Mouse (Mus musculus) layer of hippocampus, adult 9-11 months (tissue): ENCODE results near the gene Setd1a.
"Not testable (repeated sequence)": the region's sequence is repeated elsewhere in the genome, so short reads cannot be mapped to it uniquely, and the experiment has no call there.

ENCODE experiments used
- DNase-seq: peaks from one replicate; pipeline ENCODE4 v3.0.0; 2022

Setd1a gene

DNA sequence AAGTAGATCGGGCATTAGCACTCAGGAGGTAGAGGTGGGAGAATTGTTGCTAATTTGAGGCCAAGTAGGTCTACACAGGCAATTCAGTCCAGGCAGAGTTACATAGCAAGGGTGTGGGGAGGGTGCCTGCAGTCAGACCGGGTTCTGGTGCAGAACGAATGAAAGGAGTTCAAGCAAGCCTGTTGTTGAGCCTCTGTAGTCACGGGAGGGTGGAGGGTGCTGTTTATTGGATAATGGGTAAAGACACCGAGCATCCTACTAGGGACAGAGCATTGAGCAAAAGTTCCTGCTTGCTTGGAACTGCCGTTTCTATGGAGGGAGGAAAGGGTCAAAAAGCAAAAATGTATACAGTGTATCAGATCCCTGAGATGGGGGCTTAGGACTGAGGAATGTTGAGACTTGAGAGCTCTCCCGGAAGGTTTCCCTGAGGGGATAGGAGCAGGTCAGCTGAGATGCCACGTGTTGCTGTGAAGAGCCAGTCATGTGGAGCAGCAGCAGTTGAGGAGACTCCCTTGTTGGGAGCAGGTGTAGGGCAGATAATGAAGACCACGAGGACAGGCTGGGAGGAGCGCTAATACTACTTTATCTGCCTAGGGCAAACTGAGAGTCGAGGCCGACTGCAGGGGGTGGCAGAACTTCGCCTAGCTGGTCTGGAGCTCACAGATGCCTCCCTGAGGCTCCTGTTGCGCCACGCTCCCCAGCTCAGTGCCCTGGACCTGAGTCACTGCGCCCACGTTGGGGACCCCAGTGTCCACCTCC, 9.4 kb upstream of the Setd1a start:
- DNase-seq = no peak

DNA sequence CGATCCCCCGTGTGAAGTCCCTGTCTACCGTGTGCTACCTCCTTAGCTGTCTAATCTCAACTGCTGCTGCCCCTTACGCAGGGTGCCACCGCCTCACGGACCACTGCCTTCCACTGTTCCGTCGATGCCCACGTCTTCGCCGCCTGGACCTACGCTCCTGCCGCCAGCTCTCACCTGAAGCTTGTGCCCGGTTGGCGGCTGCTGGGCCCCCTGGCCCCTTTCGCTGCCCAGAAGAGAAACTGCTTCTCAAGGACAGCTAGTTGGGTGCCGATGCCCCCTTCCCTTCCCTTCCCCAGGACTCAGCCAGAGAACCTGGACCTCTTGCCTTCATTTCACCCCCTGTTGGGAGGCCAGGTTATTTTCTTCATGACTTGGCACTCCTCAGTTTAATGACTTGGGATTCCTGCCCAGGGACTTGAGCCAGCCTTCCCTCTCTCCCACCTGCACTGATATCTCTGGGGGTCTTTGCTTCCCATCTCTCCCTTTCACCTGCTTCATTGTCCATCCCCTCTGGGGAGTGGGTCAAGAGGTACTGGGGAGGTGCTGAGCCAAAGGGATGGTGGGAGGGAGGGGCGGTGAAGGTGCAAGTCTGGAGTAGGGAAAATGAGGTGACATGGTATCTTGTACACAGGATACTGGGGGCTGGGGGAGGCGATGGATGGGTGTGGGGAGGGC, 8.7 kb upstream of the Setd1a start:
- no peak for DNase-seq

DNA sequence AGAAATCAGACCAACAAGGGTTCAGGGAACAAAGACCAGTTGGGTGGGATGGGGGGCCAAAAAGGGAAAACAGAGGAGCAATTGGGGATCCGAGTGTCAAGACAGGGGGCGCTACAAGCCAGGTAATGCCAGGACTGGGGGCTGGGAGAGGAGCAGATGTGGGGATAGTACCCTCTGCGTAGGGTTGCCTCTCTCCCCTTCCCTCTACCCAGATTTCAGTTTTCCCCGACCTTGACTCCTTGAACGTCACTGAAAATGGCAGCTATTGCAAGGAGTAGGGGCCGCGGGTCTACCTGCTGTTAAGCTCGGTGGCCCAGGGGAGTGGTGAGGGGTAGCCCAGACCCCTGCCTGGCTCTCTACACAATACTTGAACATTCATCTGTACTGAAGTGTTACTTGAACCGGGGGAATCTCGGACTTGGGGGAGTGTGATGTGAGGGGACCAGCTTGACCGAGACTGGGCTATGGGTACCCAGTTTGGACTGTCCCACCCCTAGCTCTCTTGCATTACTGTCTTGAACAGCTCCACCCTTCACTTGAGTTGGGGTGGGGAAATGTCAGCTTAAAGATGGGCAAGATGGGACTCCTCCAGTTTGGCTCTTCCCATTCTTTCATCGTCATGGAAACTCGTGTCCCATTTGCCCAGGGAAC, 8.0 kb upstream of the Setd1a start:
- no peak for DNase-seq

DNA sequence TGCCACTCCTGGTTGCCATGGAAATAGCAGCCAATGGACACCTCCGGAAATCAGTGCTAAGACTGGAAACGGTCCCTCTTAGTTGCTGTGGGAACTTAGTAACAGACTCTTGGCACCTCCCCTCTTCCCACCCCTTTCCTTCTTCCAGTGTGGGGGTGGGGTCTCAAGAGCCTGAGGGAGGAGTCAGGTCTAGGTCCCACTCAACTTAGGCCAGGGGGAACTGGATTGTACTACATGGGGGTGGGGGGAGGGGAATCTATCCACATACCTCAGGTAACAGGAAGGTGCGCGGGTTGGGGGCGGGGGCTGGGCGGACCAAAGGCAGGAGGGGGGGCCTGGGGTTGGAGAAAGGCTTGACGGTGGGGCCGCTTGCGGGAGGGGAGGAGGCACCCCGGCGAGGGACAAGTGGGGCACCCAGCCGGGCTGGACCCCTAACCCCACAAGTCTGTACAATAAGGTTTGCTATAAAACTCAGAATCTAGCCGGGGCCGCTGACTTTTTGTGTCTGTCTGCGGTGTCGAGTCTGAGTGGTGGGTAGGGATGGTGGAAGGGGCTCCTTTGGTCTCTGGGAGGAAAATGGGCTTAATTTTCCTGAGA, 7.4 kb upstream of the Setd1a start:
- DNase-seq = peak; percentile 98

DNA sequence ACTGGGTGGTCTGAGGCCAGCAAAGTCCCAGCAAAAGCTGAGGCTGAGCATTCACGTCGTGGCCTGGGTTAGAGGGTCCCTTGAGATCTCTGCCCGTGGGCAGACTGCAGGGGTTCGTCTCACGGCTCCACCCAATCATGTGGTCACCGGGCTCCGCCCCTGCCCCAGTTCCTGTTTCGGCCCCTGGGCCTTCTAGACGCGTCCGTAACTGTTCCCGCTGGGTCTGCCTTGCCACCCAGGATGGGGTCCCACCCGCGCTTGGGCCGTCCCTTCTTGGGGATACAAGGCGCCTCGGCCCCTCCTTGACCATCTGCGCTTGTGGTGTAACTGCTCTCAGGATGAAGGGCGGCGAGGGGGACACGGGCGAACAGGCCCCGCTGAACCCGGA, 6.8 kb upstream of the Setd1a start, which contains the start of gene Orai3:
TSS of gene Orai3 (plus strand) at position 165 of the 388 bp plus-strand sequence.
- peak; percentile 88 for DNase-seq

DNA sequence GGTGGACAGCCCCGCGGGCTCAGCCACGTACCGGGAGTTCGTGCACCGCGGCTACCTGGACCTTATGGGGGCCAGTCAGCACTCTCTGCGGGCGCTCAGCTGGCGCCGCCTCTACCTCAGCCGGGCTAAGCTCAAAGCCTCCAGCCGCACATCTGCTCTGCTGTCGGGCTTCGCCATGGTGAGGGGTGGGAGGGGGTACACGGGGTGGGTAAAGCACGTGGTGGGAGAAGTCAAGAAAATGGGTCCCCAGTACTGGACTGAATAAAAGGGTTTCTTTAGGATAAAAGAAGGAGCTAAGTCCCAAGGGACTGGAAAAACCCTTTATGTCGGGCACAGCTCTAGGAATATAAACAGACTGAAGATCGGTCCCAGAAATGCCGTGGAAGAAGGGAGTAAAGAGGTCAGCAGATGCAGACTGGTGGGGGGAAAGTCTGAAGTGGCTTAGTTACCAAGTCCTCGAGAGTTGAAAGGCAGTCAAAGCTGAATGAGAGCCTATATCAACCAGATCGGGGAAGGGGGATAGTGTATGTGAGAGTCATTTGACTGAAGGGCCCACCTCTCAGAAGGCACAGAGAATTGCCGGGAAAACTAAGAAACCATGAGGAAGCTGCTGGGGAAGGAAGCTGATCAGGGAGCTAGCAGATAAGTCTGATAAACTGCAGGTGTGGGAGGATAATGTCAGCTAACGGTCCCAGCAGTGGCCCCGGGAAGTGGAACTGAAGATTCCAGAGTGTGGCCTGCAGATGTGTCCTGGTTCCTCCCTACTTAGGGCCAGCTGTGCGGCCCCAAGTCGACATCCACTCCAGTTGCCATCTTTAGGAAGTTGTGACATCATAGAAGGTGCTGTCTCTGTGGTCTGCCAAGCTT, 6.2 kb upstream of the Setd1a start:
- no peak for DNase-seq

DNA sequence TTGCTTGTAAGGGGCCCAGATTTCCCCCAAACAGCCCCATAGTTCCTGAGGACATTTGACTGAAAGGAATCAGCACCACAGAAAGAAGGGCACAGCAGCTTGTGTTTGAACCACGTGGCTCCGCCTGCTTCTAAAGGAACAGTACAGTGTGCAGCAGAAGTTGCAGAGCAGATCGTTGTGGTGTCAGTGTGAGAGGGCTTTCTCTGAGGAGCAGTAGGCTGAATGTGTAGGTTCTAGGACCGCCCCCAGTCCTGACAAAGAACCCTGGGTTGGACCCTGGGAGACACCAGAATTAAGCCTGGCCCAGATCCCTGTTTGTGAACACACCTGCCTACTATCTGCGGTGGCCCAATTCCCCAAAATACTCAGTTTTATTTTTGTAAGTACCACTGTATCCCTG, 5.2 kb upstream of the Setd1a start:
- DNase-seq = peak; percentile 69

DNA sequence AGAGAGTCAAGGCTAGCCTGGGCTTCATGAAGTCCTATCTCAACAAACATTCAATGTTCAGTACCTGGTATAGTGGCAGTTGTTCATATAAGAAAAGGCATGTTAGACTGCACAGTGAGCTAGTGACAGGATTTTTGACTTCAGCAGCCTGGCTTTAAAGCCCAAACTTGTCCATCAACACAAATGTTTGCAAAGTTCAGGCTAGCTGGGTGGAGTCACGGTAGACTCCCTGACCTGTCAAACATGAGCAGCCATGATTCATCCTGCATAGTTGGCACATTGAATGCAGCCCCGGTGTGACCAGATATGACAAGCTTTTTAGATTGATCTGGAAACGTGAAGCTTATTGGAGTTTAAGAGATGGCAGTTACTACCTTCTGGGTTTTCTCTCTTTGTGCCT, 4.4 kb upstream of the Setd1a start:
- no peak for DNase-seq

DNA sequence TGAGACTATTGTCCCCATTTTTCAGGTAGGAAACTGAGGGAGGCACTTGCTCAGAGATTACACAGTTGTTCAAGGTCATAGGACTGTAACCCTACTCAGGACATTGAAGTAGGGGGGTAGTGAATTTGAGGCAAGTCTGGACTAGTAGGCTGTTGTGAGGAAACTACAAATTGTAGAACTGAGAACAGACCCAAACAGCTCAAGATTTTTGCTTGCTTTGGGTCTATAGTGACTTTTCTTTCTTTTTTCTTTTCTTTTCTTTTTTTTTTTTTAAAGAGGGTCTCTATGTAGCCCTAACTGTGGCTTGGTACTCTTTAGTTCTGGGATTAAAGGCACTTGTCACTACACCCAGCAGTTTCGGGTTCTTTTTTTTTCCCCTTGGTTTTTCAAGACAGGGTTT, 3.9 kb upstream of the Setd1a start:
- no peak for DNase-seq

DNA sequence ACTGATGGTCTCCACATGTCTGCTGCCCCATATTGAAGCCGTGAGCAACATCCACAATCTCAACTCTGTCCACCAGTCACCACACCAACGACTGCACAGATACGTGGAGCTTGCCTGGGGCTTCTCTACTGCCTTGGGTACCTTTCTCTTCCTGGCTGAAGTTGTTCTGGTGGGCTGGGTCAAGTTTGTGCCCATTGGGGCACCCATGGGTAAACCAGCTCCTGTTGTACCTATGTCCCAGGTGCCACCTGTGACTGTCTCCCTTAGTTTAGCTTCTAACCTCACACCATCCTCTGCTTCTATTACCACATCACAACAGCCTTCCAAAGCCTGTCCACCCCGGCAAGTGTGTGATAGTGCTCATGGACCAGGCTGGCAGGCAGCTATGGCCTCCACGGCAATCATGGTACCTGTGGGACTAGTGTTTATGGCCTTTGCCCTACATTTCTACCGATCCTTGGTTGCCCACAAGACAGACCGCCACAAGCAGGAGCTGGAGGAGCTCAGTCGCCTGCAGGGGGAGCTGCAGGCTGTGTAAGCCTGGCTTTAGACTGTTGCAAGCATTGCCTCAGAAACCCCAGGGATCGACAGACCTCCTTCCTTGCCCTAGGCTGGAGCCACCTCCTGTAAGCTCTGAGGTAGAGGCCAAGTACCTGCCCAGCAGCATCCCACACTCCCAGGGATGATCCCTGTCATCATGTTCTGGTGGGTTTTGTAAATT, 2.6 kb upstream of the Setd1a start:
- DNase-seq = peak; percentile 67

DNA sequence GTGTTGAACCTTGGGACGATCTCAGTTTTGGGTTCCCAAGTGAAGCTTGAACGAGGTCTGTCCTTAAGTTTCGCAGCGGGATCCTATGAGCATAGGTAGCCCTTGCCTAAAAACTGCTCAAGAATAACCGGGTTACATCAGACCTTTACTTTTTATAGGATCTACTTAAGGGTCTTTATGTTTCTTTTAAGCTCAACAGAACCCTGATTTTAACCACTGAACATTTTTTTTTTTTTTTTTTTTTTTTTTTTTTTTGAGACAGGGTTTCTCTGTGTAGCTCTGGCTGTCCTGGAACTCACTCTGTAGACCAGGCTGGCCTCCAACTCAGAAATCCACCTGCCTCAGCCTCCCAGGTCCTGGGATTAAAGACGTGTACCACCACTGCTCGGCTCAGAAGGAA, 633 bp upstream of the Setd1a start:
- DNase-seq = not testable (repeated sequence)

DNA sequence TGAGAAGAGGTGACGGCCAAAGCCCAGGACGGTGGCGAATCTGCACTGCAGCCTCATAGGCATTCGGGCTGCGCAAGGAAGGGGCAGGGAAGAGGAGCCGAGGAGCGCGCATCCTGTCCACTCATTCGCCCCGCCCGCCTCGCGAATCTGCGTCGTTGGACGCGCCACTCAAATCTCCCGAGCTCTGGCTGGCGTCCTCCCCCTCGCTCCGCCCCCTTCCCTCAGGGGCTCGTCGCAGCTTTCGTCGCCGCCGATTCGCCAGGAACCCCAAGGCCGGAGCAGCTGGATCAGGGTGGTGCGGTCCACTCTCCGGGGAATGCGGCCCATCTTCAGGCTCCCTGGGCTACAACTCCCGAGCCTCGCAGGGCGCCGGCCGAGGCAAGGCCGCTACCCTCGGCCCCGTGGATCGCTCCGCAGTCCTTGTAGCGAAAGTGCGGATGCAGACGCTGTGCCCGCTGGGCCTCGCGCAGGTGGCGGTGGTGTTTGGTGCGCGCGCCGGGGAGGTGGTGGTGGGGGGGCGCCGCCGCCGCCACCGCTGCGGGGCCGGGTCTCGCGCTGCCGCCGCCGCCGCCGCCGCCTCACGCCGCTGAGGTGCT, 506 bp downstream of the Setd1a start:
- peak; percentile 96 for DNase-seq

DNA sequence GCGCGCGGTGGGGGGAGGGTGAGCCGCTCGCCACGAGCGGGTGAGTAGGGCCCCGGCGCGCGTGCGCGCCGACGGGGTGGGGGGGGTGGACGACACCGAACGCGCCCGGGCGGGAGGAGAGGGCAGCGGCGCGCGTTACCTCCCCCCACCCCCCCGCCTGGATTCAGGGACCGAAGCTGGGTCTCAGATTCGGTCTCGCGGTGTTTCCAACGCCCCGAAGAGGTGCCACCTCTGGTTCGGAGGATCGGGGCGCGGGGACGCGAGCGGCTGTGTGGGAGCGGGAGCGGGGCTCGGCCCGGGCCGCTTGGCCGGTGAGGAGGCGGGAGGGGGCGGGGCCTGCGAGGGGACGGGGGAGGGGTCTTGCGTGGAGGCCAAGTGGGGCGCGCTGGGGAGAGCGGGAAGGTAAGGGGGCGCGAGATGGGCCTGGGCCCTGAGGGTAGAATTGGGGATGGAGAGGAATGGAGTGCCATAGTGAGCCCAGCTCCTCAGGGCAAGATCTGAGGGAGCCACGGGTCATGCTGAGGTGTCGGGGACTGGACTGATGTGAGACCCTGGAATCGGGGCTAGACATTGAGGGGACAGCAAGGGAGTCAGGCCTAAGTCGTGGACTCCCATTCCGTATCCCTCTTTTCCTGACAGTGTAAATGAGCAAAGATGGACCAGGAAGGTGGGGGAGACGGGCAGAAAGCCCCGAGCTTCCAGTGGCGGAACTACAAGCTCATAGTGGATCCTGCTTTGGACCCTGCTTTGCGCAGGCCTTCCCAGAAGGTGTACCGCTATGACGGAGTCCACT, 1.2 kb downstream of the Setd1a start:
- no peak for DNase-seq

DNA sequence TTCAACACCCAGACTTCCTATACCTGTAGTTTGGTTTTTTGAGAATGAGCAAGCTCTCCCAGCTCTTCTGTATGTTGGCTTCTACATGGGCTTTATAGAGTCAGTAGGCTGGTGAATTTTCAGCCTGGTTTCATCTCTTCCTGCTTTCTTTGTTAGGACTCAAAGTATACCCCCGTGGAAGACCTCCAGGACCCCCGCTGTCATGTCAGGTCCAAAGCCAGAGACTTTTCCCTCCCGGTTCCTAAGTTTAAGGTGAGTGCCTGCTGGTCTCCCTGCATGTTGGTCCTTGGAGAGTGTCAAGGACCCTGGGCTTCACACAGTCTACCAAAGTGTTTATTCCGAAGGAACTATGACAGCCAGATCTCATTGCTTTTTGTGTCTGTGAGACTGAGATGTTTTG, 1.9 kb downstream of the Setd1a start:
- no peak for DNase-seq

DNA sequence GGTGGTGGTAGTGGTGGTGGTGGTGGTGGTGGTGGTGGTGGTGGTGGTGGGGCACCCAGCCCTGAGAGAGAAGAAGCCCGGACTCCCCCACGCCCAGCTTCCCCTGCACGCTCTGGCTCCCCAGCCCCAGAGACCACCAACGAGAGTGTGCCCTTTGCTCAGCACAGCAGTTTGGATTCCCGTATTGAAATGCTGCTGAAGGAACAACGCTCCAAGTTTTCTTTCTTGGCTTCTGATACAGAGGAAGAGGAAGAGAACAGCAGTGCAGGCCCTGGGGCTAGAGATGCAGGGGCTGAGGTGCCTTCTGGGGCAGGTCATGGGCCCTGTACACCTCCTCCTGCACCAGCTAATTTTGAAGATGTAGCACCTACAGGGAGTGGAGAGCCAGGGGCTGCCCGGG, 8.8 kb downstream of the Setd1a start, which contains the start of gene Gm49388:
TSS of gene Gm49388 (plus strand) at position 301 of the 400 bp plus-strand sequence.
- no peak for DNase-seq

DNA sequence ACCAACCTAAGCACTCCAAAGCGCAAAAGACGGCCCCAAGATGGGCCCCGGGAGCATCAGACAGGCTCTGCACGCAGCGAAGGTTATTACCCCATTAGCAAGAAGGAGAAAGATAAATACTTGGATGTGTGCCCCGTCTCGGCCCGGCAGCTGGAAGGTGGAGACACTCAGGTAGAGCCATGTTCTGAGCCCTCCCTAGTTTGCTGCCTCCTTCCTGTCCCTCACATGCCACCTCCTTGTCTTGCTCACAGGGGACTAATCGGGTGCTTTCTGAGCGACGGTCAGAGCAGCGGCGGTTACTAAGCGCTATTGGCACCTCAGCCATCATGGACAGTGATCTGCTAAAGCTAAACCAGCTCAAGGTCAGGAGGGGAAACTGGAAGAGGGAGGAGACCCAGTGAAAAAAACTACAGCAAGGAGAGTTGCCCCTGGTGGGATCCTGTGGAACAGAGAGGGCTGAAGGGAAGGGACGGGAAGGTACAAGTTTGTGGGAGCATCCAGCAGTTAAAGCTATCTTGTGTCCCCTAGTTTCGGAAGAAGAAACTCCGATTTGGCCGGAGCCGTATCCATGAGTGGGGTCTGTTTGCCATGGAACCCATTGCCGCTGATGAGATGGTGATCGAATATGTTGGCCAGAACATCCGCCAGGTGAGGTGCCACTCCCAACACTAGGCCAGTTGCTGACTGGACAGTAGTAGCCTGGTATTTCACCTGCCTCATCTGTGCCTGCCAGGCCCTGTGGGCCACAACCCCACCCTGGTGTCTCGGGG, 20.8 kb downstream of the Setd1a start:
- DNase-seq = no peak

DNA sequence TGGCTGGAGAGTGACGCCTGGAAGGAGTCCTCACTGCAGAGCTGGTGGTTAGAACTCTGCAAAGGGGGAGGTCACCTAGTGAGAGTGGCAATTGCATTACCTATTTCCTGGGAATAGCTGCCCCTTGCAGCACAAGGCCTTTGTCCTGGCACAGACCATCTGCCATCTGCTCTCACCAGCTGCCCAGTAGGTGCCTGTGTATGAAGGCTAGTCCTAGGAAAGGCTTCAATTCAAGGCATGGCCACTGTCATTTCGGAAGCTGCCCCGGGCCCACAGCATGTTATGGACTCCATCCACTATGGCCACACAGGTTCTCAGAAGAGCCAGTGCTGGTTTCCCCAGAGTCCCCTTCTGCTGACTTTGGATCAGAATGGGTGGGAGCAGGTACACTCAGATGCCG, 22.1 kb downstream of the Setd1a start:
- DNase-seq = no peak

DNA sequence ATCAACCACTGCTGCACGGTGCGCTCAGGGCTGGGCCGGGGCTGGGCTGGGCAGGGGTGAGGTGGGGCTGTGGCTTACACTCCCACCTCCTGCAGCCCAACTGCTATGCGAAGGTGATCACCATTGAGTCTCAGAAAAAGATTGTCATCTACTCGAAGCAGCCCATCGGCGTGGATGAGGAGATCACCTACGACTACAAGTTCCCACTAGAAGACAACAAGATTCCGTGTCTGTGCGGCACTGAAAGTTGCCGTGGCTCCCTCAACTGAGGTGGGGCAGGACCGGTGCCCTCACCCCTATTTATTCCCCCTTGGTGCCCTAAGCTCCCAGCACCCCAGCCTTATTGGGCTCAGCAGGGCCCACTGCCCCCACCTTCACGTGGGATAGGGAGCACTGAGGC, 22.7 kb downstream of the Setd1a start:
- DNase-seq = no peak

DNA sequence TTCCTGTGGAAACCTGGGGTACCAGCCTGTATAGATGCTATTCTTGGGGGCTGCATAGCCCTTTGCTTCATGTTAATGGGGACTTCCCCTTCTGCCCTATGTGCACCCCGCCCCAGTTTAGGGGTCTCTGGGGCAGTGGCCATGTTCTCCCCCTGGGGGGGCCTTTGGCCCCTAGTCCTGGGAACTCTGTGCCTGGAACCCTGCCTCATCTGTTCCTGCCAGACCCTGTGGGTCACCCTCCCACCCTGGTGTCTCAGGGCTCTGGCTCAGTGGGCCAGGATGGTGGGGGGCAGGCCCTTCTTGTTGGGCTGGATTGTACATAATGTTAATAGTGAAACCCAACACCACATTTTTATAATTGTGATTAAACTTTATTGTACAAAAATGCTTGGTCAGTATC, 23.3 kb downstream of the Setd1a start:
- DNase-seq = no peak
